Mouse (Mus musculus): Measurements from ENCODE around the gene Pbx1. TPM values are rescaled to one million over a fixed set of nuclear protein-coding genes. Genes with fewer than 3 reads are reported as not detected.

Gene Pbx1
- total and polyA plus RNA-seq, 3 experiments = 0.10 TPM; not detected in 2

DNA sequence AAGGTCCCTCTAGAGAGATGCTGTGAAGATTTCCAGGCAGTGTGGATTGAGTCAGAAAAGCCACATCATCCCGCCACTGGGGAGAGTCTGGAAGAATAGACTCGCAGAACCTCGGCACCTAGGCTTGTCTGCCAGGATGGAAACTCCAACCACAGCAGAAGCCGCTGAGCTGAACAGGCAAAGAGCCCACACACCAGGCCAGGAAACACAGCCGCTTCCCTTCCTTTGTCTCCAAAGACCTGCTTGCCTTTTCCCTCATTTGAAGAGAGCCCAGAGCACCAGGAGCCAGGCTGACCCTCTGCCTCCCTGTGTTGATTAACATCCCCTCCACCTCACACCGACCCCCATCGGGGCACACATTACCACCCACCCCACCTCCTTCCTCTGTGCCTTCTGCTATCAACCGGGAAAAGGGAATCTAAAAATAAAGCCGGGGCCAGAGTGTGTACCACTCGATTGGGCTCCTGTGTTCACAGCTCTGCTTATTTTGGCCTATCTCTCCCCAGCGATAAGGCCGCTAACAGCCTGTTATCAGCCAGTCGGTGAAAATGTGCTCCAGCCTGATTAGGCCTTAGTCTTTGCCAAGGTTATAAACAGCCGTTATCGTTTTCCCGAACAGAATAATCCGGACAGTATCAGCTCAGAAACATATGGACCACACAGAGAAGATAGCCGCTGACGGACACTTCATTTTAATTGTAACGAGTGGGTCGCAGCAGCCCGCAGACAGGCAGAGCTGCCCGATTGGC, 144.1 kb downstream of the Pbx1 start:
- Histone ChIP-seq H3K9me3 (replicated peaks; ENCODE audit: insufficient read depth, low read length) (no peaks in the 10 kb centered on the region), H3K36me3 (ENCODE audit: control insufficient read depth in 1 of 2, insufficient read depth in 2 of 2, low read length in 2 of 2) (peaks cover 0 to 40% of the 10 kb centered on the region in 2 experiments; a peak in 2 of 4 replicates), H3K9ac (ENCODE audit: control insufficient read depth, low read depth, low read length, poor library complexity, severe bottlenecking) (no peak overlapping the region; the same call in 1 of the 2 replicates), H3K27me3 (ENCODE audit: control insufficient read depth in 1 of 2, insufficient read depth in 2 of 2, low read length in 2 of 2) (no peaks in the 10 kb centered on the region), H3K4me1 (ENCODE audit: control insufficient read depth in 1 of 2, insufficient read depth in 2 of 2, low read length in 2 of 2) (peaks cover 27 to 50% of the 10 kb centered on the region in 2 experiments), H3K27ac (ENCODE audit: control insufficient read depth, low read depth, low read length) (peak overlapping the region; percentile 66), H3K4me3 (ENCODE audit: control insufficient read depth in 1 of 2, insufficient read depth in 1 of 2, low read depth in 2 of 2, low read length in 2 of 2) (0 out of 4 replicates have a peak overlapping the region, but pooled peaks of 1 of the 2 experiments have one; percentile 7), H3K79me2 (ENCODE audit: control insufficient read depth, insufficient read depth, low read length, poor library complexity) (no peaks in the 10 kb centered on the region)
- peak; percentile 85 for DNase-seq (ENCODE audit: low read depth, low spot score)
- TF ChIP-seq RCOR1 (IDR thresholded peaks at IDR 0.05; ENCODE audit: low read depth, low read length) (peak; percentile 96), ZMIZ1 (IDR thresholded peaks at IDR 0.05; ENCODE audit: low read depth, low read length) (peak; percentile 60; the same call in 1 of the 2 replicates), TAL1 (IDR thresholded peaks at IDR 0.05; ENCODE audit: low read length) (peak; percentile 95), MEF2A (IDR thresholded peaks at IDR 0.05; ENCODE audit: extremely low read depth, insufficient replicate concordance, low read depth, low read length, poor library complexity, severe bottlenecking) (peak; percentile 100), EP300 (IDR thresholded peaks at IDR 0.05; ENCODE audit: low read depth in 1 of 2, low read length in 2 of 2) (peak; percentile 99 to 100), MAFK (IDR thresholded peaks at IDR 0.05; ENCODE audit: borderline replicate concordance, low read depth, low read length) (peak; percentile 90; the same call in 1 of the 2 replicates), ELF1 (IDR thresholded peaks at IDR 0.05; ENCODE audit: low read depth, low read length) (peak; percentile 32), USF2 (IDR thresholded peaks at IDR 0.05; ENCODE audit: borderline replicate concordance in 1 of 2, insufficient read depth in 1 of 2, low read depth in 1 of 2, low read length in 2 of 2) (no peak), POLR2AphosphoS5 (IDR thresholded peaks at IDR 0.05; ENCODE audit: borderline replicate concordance, low read depth, low read length) (no peak), TCF12 (IDR thresholded peaks at IDR 0.05; ENCODE audit: low read depth, low read length) (peak; percentile 100), RAD21 (IDR thresholded peaks at IDR 0.05; ENCODE audit: low read depth, low read length) (no peak), UBTF (IDR thresholded peaks at IDR 0.05; ENCODE audit: borderline replicate concordance, insufficient read depth, low read depth, low read length) (no peak), MAZ (IDR thresholded peaks at IDR 0.05; ENCODE audit: low read depth, low read length) (peak; percentile 90), MAX (IDR thresholded peaks at IDR 0.05; ENCODE audit: low read length) (peak; percentile 58; the same call in 1 of the 2 replicates), BHLHE40 (IDR thresholded peaks at IDR 0.05; ENCODE audit: borderline replicate concordance, low read depth, low read length) (peak; percentile 80; the same call in 1 of the 2 replicates), GATA1 (IDR thresholded peaks at IDR 0.05; ENCODE audit: low read depth, low read length) (peak; percentile 100), MXI1 (IDR thresholded peaks at IDR 0.05; ENCODE audit: low read depth, low read length) (no peak; the same call in 1 of the 2 replicates), ZNF384 (IDR thresholded peaks at IDR 0.05; ENCODE audit: low read depth, low read length) (peak; percentile 42; the same call in 1 of the 2 replicates), POLR2A (IDR thresholded peaks at IDR 0.05; ENCODE audit: control insufficient read depth in 1 of 2, insufficient read depth in 1 of 2, low read depth in 1 of 2, low read length in 2 of 2, poor library complexity in 1 of 2) (no peak), SIN3A (IDR thresholded peaks at IDR 0.05; ENCODE audit: low read length) (peak; percentile 78), MYC (IDR thresholded peaks at IDR 0.05; ENCODE audit: low read depth, low read length) (0 out of 2 replicates have a peak, but pooled peaks have one; percentile 59), ETS1 (IDR thresholded peaks at IDR 0.05; ENCODE audit: low read depth, low read length) (peak; percentile 99), HCFC1 (IDR thresholded peaks at IDR 0.05; ENCODE audit: low read depth, low read length) (peak; percentile 51; the same call in 1 of the 2 replicates), MYB (IDR thresholded peaks at IDR 0.05; ENCODE audit: low read depth, low read length) (peak; percentile 90), NELFE (IDR thresholded peaks at IDR 0.05; ENCODE audit: low read depth, low read length) (no peak)

Measured in MEL (cell line).